Mouse (Mus musculus) MEL (cell line): Measurements from ENCODE around the gene Lin7a.

Experiments used
- EP300 ChIP-seq, 2 experiments: IDR thresholded peaks; 2 replicates each; pipeline ENCODE4 v1.6.1; 2011; ENCODE audit warnings: improper control_type of control experiment in 2 of 2, low read length in 2 of 2, low read depth in 1 of 2, mild to moderate bottlenecking in 1 of 2
- NRF1 ChIP-seq: IDR thresholded peaks from 2 replicates; pipeline ENCODE4 v1.6.1; 2014; ENCODE audit warnings: low read depth, mild to moderate bottlenecking, inconsistent platforms, low read length, improper control_type of control experiment, moderate library complexity; ENCODE audit not compliant: poor library complexity, insufficient read depth, severe bottlenecking
- POLR2AphosphoS2 ChIP-seq: IDR thresholded peaks from 2 replicates; pipeline ENCODE4 v1.6.1; 2011; ENCODE audit warnings: low read length, improper control_type of control experiment
- USF2 ChIP-seq, 2 experiments: IDR thresholded peaks; 2 replicates each; pipeline ENCODE4 v1.6.1; 2011 to 2012; ENCODE audit warnings: improper control_type of control experiment in 2 of 2, low read length in 2 of 2, borderline replicate concordance in 1 of 2, inconsistent platforms in 1 of 2, low read depth in 1 of 2, mild to moderate bottlenecking in 1 of 2; ENCODE audit not compliant: insufficient read depth in 1 of 2

DNA sequence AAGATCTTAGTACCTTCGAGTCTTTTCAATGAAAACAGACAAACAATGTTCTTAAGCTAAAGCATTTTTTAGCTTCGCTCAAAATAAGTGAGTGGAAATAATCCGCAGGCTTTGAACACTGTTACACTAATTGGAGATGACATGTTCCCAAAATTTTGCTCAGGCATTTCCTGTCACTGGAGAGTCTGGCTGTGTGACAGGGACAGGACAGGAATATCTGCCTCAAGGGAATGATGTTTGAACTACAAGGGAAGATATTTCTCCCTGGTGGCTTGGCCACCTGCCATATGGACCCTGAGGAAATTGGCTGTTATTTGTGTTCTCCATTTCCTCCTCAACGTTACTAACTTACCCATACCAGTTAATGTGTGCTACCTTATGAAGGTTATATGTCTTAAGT, 90.1 kb downstream of the Lin7a start:
- TF ChIP-seq USF2 (IDR thresholded peaks at IDR 0.05; ENCODE audit: borderline replicate concordance in 1 of 2, insufficient read depth in 1 of 2, low read depth in 1 of 2, low read length in 2 of 2) (no peak), POLR2AphosphoS2 (no peak), NRF1 (no peak), EP300 (IDR thresholded peaks at IDR 0.05; ENCODE audit: low read depth in 1 of 2, low read length in 2 of 2) (no peak)
